Mouse (Mus musculus) granulocyte monocyte progenitor cell, adult 5-6 weeks (primary cell): ENCODE measurements around the gene Txndc5. TPM values are rescaled to one million over a fixed set of nuclear protein-coding genes. Genes with fewer than 3 reads are reported as not detected.

ENCODE experiments used
- ATAC-seq: replicated peaks from 2 replicates; pipeline ENCODE4 v1.8.0; 2016; ENCODE audit warnings: mild to moderate bottlenecking, moderate TSS enrichment, inconsistent platforms; ENCODE audit not compliant: poor library complexity, severe bottlenecking
- total RNA-seq, 2 experiments: library from RNA; stranded (forward) in 1 of 2; stranded (reverse) in 1 of 2; fragments of 200-712, 200-1000 nt in 1 of 2; fragments of >200 nt in 1 of 2; fragmentation: Nextera tagmentation in 1 of 2; gene quantifications; 2 replicates each; pipeline ENCODE4 v1.2.3; 2014 to 2017

Gene Txndc5
- total RNA-seq, 2 experiments from 2014 or later: 81.4 to 98.6 TPM

DNA sequence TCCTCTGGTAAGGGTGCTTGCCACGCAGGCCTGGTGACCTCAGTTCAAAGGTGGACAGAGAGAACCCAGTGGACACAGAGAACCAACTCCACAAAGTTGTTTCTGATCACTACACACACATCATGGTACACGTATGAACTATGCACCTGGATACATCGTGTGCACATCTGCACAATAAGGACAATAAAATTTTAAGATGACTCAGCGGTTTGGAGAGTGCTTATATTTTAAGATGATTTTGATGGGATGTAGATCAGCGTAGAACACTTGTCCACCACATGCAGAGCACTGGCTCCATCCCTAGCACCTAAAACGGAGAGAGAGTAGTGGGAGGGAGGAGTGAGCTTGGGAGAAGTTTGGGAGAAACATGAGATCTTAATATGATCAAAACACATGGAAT lies 55.1 kb downstream of the Txndc5 start:
- no peak for ATAC-seq

DNA sequence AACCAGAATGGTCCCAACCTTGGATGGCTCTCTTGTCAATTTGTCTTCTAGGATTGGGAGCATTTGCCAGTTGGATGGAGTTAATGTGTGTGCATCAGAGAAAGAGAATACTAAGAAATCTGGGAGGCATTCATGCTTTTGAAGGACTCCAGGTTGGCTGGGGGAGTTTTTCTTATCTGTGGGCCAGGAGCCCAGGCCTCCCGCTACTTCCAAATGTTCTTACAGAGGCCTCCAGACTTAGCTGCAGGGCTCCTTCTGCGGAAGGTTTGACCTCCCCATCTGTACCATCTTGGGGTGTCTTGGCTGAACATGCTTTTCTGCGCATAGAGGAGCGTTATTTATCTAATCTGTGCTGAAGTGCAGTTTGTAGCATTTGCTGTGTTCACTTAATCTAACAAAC lies 56.0 kb downstream of the Txndc5 start:
- no peak for ATAC-seq

DNA sequence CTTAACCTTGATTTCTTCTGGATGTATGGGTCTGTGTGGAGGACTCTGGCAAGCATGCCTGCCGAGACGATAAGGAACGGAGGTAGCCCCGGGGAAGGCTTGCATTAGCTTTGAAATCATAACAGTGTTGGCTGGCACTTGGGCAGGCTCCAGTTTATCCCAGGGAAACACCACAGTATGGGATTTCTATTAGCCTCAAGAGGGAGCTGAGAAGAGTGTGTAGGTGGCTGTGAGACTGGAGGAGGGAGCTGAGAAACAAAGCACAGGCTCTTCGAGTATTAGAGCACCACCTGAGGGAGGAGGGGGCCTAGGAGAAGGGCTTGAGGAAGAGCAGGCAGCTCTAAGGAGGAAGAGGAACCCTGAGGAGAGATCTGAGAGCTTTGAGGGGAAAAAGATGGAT lies 57.7 kb downstream of the Txndc5 start:
- no peak for ATAC-seq

DNA sequence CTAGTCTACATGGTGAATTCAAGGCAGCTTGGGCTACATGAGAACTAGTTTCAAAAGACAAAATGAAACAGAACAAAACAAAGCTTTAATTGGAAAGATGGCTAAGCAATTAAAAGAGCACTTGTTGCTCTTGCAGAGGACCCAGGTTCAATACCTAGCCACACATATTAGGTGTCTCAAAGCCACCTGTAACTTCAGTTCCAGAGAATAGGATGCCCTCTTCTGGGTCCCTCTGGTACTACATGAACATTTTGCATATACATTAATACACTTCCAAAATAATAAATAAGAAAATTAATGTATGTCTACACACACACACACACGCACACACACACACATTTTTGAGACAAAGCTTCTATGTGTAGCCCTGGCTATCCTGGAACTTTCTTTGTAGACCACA lies 65.2 kb downstream of the Txndc5 start:
- ATAC-seq: no peak

DNA sequence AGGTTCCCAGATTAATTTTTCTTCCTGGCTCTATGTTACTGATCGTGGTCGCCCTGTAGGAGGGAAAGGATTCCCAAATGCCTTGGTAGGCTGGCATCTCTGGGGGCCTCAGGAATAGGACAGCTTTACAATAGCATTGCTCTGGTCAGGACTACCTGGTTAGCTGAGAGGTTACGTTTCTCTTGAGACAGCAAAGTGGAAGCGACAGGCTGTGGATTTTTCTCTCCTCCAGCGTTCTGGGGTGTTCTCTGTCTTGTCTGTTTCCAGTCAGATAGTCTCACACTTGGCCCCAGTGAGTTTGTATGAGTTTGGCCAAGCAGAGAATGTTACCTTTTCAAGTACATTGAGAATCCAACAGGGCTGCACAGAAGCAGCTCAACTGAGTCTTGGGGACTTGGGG lies 77.2 kb downstream of the Txndc5 start:
- no peak for ATAC-seq

Other genes starting within 250 kb of the Txndc5 start
- not detected in 2 replicates for gene Bmp6, start 183.7 kb downstream of the Txndc5 start, total RNA-seq (2014; fragmentation: Nextera tagmentation)
- not detected in 2 replicates for gene Bmp6, start 183.7 kb downstream of the Txndc5 start, total RNA-seq (2017)
- gene Bloc1s5, start 106.3 kb upstream of the Txndc5 start, total RNA-seq (2014; fragmentation: Nextera tagmentation): 6.1 and 11.6 TPM in 2 replicates
- 5.9 and 7.9 TPM in 2 replicates for gene Bloc1s5, start 106.3 kb upstream of the Txndc5 start, total RNA-seq (2017)
- 37.2 and 57.7 TPM in 2 replicates for gene Eef1e1, start 130.2 kb upstream of the Txndc5 start, total RNA-seq (2014; fragmentation: Nextera tagmentation)
- gene Eef1e1, start 130.2 kb upstream of the Txndc5 start, total RNA-seq (2017): 46.8 and 50.7 TPM in 2 replicates